Mouse (Mus musculus) cortical plate, adult 2 months (tissue): ENCODE data around the gene Plxnb2. TPM values are rescaled to one million over a fixed set of nuclear protein-coding genes. Genes with fewer than 3 reads are reported as not detected.

ENCODE experiments used
- H3K27ac ChIP-seq: fragments of 200-500 bp; 2 replicates; pipeline ENCODE4 v1.5.1; 2012; ENCODE audit warnings: low read length, control low read depth, inconsistent platforms; ENCODE audit not compliant: insufficient read depth
- H3K4me1 ChIP-seq: fragments of 200-500 bp; 2 replicates; pipeline ENCODE4 v1.6.1; 2011; ENCODE audit warnings: low read length; ENCODE audit not compliant: control insufficient read depth, insufficient read depth
- H3K4me3 ChIP-seq: fragments of 200-500 bp; 2 replicates; pipeline ENCODE4 v1.5.1; 2011; ENCODE audit warnings: mild to moderate bottlenecking, low read length, control low read depth; ENCODE audit not compliant: insufficient read depth
- CTCF ChIP-seq: fragments of 200-500 bp; IDR thresholded peaks from 2 replicates; pipeline ENCODE4 v1.5.1; 2011; ENCODE audit warnings: mild to moderate bottlenecking, control low read depth, low read length; ENCODE audit not compliant: insufficient read depth; ENCODE audit errors: extremely low read depth
- POLR2A ChIP-seq: fragments of 200-500 bp; IDR thresholded peaks from 2 replicates; pipeline ENCODE4 v1.6.1; 2011; ENCODE audit warnings: mild to moderate bottlenecking, low read length, control low read depth; ENCODE audit not compliant: insufficient read depth; ENCODE audit errors: extremely low read depth
- polyA plus RNA-seq: library from polyadenylated mRNA; depleted of rRNA; stranded (reverse); fragments of >200 nt; gene quantifications from 2 replicates; pipeline ENCODE4 v1.2.3, GENCODE M21; 2012

Plxnb2 gene
- polyA plus RNA-seq, 1 experiment, result 52.9 TPM

DNA sequence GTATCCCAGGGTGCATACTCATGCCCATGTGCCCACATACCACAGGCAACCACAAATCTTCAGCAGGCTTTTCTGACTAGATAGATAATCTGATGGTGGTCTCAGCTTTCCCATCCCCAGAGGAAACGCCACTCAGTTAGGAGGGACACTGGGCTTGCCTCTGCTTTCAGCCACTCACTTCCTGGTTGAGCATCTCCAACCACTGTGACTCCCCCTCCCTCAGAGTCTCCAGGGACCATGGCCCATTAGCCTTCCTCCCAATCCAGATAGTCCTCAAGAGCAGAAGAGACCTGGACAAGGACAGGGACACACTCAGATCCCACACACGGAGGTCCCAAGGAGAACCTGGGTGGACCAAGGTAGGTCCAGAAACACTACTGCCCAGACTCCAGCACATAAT lies 37.5 kb downstream of the Plxnb2 start:
- Histone ChIP-seq H3K4me3 (no peak overlapping the region), H3K27ac (no peak overlapping the region), H3K4me1 (peaks cover 6% of the 10 kb centered on the region)
- TF ChIP-seq CTCF (no peak), POLR2A (no peak)

DNA sequence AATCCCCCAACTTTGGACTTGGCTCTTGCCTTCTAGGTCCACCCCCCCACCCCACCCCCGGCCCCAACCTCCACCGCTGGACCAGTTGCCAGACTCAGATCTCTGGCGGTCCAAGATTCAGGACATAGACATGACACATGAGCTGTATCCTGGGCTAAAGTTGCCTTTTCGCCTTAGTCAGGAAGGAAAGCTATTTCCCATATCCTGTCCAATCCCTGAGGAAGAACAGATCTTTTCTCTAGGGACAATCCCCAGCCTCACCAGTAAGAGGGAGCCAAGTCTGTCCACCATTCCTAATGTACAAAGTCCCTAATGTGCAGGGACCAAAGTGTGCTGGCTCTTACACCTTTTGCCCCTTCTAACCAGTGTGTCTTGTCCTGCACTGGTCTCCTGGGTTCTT lies 38.7 kb downstream of the Plxnb2 start:
- H3K4me3 ChIP-seq, result no peak overlapping the region

DNA sequence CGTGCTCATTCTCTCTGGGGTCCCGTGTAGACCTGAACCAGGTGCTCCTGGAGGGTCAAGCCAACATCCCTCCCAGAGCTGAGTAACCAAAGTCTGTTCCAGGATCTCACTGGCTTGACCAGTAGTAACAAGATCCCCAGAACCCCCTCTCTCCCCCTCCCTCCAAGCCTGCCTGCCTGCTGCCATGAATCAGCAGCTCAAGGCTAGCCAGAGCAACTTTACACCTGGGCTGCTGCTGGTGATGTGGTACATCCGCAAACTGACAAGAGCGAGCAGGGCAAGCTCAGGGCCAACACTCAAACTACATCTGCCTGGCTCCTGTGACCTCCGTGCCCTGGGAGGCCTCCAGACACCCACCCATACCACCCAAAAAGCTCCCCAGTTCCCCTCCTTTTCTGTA lies 39.1 kb downstream of the Plxnb2 start:
- Histone ChIP-seq H3K27ac (no peak overlapping the region), H3K4me1 (peaks cover 7% of the 10 kb centered on the region)
- TF ChIP-seq POLR2A, result no peak
- TF ChIP-seq CTCF, result no peak

More for the DNA sequence above, 38.7 kb downstream of the Plxnb2 start:
- TF ChIP-seq CTCF (no peak), POLR2A (no peak)
- Histone ChIP-seq H3K27ac (no peak overlapping the region), H3K4me1 (peaks cover 7% of the 10 kb centered on the region)

GRCm38 (mm10) chr15:89140659-89141252 lies 39.8 kb downstream of the Plxnb2 start, which contains the start of gene Mapk12:
Mapk12 (minus strand) TSS chr15:89140703.
- no peak for TF ChIP-seq POLR2A
- no peak for TF ChIP-seq CTCF
- peaks cover 5% of the 10 kb centered on the region for H3K4me1 ChIP-seq
- no peak within 1 kb of the TSS for H3K27ac ChIP-seq
- peak within 1 kb of the TSS; percentile 15 for H3K4me3 ChIP-seq

More for the DNA sequence above, 39.1 kb downstream of the Plxnb2 start:
- H3K4me3 ChIP-seq, result no peak overlapping the region

DNA sequence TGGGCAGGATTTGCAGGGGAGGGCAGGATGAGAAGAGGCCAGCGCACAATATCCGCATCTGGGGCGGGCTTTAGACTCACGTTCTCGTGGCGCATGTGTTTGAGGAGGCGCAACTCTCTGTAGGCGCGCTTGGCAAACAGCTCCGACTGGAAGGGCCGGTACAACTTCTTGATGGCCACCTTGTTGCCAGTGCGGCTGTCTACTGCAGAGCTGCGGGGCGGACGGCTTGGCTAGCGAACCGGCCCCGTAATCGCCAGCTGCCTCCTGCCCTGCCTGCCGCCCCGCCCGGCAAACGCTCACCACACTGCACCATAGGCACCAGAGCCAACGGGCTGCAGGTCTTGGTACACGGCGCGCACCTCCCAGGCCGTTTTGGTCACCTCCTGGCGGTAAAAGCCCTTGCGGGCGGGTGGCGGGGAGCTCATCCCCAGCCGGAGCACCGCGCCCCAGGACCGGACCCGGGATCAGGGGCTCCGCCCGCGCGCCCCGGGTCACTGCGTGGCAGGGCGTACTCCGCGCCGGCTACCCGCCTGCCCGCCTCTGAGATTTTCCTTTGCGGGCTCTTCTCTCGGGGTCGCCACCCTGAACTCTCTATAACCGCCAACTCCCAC lies 40.4 kb downstream of the Plxnb2 start:
- peaks cover 5% of the 10 kb centered on the region; the same call in 1 of the 2 replicates for H3K4me1 ChIP-seq
- no peak overlapping the region for H3K27ac ChIP-seq
- peak overlapping the region; percentile 15 for H3K4me3 ChIP-seq
- TF ChIP-seq CTCF (no peak), POLR2A (0 out of 2 replicates have a peak, but pooled peaks have one; percentile 16)

GRCm38 (mm10) chr15:89138531-89138930 lies 42.1 kb downstream of the Plxnb2 start:
- H3K4me3 ChIP-seq, result no peak overlapping the region
- H3K27ac ChIP-seq, result no peak overlapping the region
- H3K4me1 ChIP-seq, result peaks cover 5% of the 10 kb centered on the region; the same call in 1 of the 2 replicates
- TF ChIP-seq POLR2A (no peak), CTCF (no peak)

DNA sequence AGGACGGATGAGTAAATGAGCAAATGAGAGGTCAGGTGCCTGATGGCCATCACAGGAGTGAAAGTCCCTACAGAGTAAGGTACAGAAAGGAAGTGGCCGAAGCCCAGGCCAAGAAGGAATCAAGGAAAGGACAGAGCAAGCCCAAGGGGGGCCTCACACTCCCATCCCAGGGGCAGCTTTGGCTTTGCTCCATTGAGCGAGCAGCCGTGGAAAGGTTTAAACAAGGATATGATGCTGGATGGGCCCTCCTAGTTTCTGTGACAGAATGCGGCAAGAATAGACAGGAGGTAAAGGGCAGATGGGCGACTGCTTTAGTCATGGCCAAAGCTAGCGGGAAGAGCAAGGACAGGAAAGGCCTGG lies 42.6 kb downstream of the Plxnb2 start:
- Histone ChIP-seq H3K4me3 (no peak overlapping the region), H3K27ac (no peak overlapping the region), H3K4me1 (peaks cover 5% of the 10 kb centered on the region; the same call in 1 of the 2 replicates)
- TF ChIP-seq CTCF, result no peak
- no peak for TF ChIP-seq POLR2A

GRCm38 (mm10) chr15:89137378-89138045 lies 43.1 kb downstream of the Plxnb2 start:
- peaks cover 5% of the 10 kb centered on the region; the same call in 1 of the 2 replicates for H3K4me1 ChIP-seq

GRCm38 (mm10) chr15:89136461-89137155 lies 44.0 kb downstream of the Plxnb2 start:
- Histone ChIP-seq H3K4me1 (peaks cover 5% of the 10 kb centered on the region; the same call in 1 of the 2 replicates), H3K4me3 (no peak overlapping the region), H3K27ac (no peak overlapping the region)
- no peak for TF ChIP-seq CTCF
- TF ChIP-seq POLR2A, result no peak

More at GRCm38 (mm10) chr15:89137378-89138045, 43.1 kb downstream of the Plxnb2 start:
- TF ChIP-seq POLR2A (no peak), CTCF (no peak)
- no peak overlapping the region for H3K27ac ChIP-seq
- no peak overlapping the region for H3K4me3 ChIP-seq
